Mouse (Mus musculus): ENCODE results near the gene Gatad2b.

GRCm38 (mm10) chr3:90280708-90281107, 12.3 kb upstream of the Gatad2b start:
- no peak for TF ChIP-seq POLR2A (IDR thresholded peaks at IDR 0.05; ENCODE audit: borderline replicate concordance, control insufficient read depth, low read depth, low read length)
- TF ChIP-seq CTCF (IDR thresholded peaks at IDR 0.05; ENCODE audit: control insufficient read depth, insufficient read depth, low read length), result no peak

Measured in bone marrow, adult 2 months (tissue).